32 mouse cellular contexts compared by ENCODE assay signal in the genomic region with DNA sequence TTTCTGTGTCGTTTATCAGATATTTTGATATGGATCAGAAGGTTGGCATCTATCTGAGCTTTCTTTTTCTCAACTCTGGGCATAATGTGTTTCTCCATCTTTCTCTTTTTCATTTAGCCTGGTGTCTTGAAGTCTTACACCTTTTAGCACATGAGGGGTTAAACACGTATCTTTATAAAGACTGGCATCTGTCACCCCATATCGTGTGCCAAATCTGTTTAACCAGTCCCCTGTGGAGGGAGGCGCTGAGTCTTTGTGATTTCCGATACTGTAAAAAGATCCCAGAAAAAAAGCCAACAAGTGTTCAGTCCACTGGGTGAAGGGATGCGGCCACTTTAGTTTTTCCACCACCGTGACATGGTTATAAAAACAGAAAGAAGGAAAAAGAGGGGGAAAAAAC.
"Had no signal": no experiment of that assay in that cellular context is flagged by ENCODE, and none has a peak within 500 bp of the region (broad histone marks: within the 10 kb centered on the region; RNA-seq: fewer than 3 reads in every experiment).

No protein-coding gene starts in this region.

- DNase-seq: left cerebral cortex, postnatal 4 days; liver; liver, embryonic 13.5 days; liver, postnatal 0 days; lung, adult 18-20 months; lung, adult 2 months; lung, embryonic 14.5 days; lung, postnatal 10 days; lung, postnatal 14 days; lung, postnatal 36 days; lung, postnatal 4 days; midbrain, embryonic 14.5 days had no signal

- H3K9me3 ChIP-seq: limb, embryonic 10.5 days; limb, embryonic 12.5 days; limb, embryonic 13.5 days; limb, embryonic 15.5 days; liver, embryonic 12.5 days; liver, embryonic 13.5 days; liver, embryonic 15.5 days; lung, embryonic 15.5 days; midbrain, embryonic 13.5 days; midbrain, embryonic 15.5 days; neural tube, embryonic 12.5 days had no signal

- H3K9ac ChIP-seq: limb, embryonic 12.5 days; limb, embryonic 13.5 days; limb, embryonic 15.5 days; liver, embryonic 12.5 days; liver, embryonic 13.5 days; liver, embryonic 14.5 days; liver, embryonic 15.5 days; liver, postnatal 0 days; lung, embryonic 14.5 days; lung, embryonic 15.5 days; midbrain, embryonic 12.5 days; midbrain, embryonic 13.5 days; midbrain, embryonic 15.5 days; neural tube, embryonic 12.5 days had no signal

- H3K27ac ChIP-seq: limb, embryonic 10.5 days; limb, embryonic 12.5 days; limb, embryonic 13.5 days; limb, embryonic 15.5 days; liver, embryonic 12.5 days; liver, embryonic 13.5 days; liver, embryonic 14.5 days; liver, embryonic 15.5 days; lung, embryonic 15.5 days; macrophage; midbrain, embryonic 10.5 days; midbrain, embryonic 12.5 days; midbrain, embryonic 13.5 days; midbrain, embryonic 15.5 days; neural tube, embryonic 12.5 days had no signal

- H3K36me3 ChIP-seq: limb, embryonic 10.5 days; limb, embryonic 12.5 days; limb, embryonic 13.5 days; limb, embryonic 15.5 days; liver, embryonic 12.5 days; liver, embryonic 13.5 days; liver, embryonic 15.5 days; lung, embryonic 15.5 days; midbrain, embryonic 10.5 days; midbrain, embryonic 12.5 days; midbrain, embryonic 13.5 days; midbrain, embryonic 15.5 days; neural tube, embryonic 12.5 days had no signal

- H3K4me2 ChIP-seq: limb, embryonic 12.5 days; limb, embryonic 13.5 days; limb, embryonic 15.5 days; liver, embryonic 11.5 days; liver, embryonic 12.5 days; liver, embryonic 13.5 days; liver, embryonic 15.5 days; lung, embryonic 14.5 days; lung, embryonic 15.5 days; midbrain, embryonic 11.5 days; midbrain, embryonic 12.5 days; midbrain, embryonic 13.5 days; midbrain, embryonic 15.5 days; neural tube, embryonic 12.5 days had no signal

- H3K27me3 ChIP-seq: limb, embryonic 13.5 days; limb, embryonic 15.5 days; liver, embryonic 12.5 days; liver, embryonic 13.5 days; liver, embryonic 15.5 days; lung, embryonic 15.5 days; midbrain, embryonic 15.5 days had no signal

- H3K4me3 ChIP-seq: limb, embryonic 10.5 days; limb, embryonic 12.5 days; limb, embryonic 13.5 days; limb, embryonic 15.5 days; liver, embryonic 12.5 days; liver, embryonic 13.5 days; liver, embryonic 15.5 days; lung, embryonic 15.5 days; megakaryocyte, embryonic 14.5 days; midbrain, embryonic 10.5 days; midbrain, embryonic 12.5 days; midbrain, embryonic 13.5 days; midbrain, embryonic 15.5 days; myocyte; neural tube, embryonic 12.5 days had no signal

- ATAC-seq: liver, embryonic 12.5 days; liver, postnatal 0 days; lung, postnatal 0 days; midbrain, embryonic 13.5 days; midbrain, embryonic 15.5 days; midbrain, embryonic 16.5 days had no signal
